Mouse (Mus musculus): ENCODE results near the gene Fam217b. TPM values are rescaled to one million over a fixed set of nuclear protein-coding genes. Genes with fewer than 3 reads are reported as not detected.

Fam217b gene
- total RNA-seq, 2 experiments from 2014 or later: 9.1 to 11.4 TPM

DNA sequence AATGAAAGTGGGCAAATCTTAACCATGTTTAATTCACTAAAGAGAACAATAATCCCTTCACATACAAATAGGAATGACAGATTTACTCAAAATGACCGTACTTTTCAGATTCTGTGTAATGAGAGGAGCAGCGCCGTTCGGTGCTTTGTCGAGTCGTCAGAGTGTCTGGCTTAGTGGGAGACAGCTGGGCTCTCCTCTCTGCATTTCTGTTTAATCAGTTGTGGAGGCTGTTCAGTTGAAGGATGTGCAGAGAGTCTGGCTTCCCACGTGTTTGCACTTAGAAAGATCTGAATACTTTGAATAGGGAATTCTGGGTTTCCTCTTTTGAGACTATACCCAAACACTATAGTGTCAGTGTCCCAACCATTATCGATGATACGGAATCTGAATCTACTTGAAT is 23.0 kb downstream of the Fam217b start:
- DNase-seq: no peak

DNA sequence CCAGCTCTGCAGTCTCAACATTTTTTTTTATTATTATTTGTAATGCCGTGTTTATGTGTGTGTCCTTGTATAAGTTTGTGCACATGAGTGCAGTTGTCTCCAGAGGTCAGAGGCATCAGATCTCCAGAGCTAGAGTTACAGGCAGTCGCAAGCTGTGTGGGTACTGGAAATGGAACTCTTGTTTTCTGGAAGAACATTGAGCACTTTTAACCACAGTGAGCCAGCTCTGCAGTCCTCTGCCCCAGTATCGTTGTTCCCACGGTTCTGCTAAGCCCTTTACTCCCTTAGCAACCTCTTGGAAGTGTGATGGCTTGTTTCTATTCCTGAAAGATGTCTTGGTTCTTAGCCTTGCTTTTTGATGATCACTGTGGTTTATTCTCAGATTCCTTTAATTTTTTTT is 35.1 kb downstream of the Fam217b start:
- DNase-seq: no peak

DNA sequence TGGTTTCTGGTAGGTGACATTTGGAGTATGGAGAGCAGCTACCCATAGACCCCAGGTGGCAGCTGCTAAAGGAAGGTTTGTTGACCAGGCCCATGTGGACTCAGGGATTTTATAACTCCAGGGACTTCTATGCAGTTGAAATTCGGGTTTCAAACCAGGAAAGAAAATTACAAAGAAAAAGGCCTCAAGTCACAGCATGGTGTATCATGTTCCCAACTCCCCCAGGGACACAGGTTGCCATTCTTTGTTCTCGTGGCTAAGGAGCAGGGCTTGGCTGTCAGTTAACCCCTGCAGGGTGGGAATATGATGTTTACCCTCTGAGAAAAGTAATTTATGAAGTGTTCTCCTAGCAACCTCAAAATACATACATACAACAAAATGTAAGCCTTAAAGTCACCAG is 35.9 kb downstream of the Fam217b start:
- DNase-seq: no peak

DNA sequence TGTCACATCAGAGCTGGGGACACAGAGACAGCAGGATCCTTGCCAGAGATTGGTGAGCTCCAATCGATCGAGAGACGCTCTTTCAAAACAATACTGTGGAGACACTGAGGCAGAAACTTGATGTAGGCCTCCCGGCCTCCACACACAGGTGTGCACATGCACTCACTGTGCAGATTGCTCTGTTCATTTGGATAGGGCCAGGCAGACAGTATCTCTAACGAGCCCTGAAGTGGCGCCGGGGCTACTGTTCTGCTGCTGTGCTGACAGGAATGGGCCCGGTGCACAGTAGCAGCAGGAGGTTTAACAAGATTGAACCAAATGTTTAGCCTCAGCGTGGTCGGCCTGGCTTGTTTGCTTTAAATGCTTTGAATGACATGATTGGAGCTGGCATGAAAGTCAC is 36.6 kb downstream of the Fam217b start:
- DNase-seq: no peak

DNA sequence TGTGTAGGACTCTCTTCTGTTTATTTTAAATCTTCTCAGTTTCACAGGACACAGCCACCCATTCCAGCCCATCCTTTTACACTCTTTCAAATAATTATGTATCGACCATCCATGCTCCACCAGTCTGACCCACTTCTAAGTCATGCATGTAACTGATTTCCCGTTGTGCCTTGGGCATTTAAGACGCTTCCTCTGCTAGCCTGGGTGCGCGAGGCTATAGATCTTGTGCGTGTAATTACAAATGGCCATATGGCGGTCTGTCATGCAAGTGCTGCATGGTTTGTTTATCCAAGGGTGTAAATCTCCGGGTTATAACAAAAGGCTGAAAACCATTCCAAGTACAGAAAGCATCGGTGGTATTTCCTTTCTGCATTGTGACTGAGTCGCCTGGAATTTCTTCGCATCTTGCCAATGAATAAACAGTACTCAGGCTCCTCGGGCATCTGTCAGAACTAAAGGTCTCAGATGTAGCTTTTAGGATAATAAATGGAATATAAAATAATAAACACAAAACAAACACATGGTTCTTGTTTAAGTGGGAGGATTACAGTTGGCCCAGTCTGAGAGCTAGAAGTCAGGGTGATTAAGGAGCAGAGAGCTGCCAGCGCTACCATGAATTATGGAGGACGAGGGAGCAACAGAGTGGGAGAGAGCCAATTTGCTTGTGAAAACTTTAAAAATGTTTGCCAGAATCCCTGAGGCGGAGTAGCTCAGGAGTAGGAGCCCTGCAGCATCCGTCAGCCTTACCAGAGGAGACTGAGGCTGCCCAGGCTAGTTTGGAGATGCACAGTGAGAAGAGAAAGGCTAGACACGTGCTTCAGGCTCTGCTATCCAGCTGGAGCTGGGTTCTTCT is 40.6 kb downstream of the Fam217b start:
- no peak for DNase-seq

DNA sequence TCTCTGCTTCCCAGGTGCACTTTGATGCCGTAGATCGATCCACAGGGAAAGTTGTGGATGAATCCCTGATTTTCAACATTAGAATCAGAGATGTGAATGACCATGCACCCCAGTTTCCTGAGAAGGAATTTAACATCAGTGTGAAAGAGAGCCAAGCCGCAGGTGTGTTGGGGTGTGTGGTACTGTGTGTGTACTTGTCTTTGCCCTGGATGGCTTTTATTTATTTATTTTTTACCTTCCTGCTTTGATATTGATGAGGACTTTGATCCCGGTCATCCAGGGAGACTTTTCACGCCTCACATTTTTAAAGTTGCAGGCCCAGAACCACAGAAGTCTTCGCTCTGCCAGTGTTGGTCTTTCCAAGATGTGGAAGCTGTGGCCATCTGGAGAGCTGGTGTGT is 43.1 kb downstream of the Fam217b start:
- no peak for DNase-seq

DNA sequence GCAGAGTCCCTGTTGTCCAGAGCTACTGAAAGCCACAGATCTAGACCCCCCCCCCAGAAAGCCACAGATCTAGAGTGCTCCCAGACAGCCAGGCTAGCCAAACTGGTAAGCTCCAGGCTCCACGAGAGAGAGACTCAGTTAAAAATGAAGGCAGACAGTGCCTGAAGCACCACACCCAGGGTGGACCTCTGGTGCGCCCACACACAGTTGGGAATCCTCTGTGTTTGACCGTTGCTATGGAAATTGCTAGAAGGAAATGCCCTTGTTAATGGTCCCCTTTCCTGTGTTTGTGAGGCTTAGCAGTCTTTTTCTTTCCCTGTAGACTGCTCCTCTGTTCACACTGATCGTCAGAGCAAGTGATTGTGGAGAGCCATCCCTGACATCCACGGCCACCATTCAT is 46.0 kb downstream of the Fam217b start:
- DNase-seq: no peak

DNA sequence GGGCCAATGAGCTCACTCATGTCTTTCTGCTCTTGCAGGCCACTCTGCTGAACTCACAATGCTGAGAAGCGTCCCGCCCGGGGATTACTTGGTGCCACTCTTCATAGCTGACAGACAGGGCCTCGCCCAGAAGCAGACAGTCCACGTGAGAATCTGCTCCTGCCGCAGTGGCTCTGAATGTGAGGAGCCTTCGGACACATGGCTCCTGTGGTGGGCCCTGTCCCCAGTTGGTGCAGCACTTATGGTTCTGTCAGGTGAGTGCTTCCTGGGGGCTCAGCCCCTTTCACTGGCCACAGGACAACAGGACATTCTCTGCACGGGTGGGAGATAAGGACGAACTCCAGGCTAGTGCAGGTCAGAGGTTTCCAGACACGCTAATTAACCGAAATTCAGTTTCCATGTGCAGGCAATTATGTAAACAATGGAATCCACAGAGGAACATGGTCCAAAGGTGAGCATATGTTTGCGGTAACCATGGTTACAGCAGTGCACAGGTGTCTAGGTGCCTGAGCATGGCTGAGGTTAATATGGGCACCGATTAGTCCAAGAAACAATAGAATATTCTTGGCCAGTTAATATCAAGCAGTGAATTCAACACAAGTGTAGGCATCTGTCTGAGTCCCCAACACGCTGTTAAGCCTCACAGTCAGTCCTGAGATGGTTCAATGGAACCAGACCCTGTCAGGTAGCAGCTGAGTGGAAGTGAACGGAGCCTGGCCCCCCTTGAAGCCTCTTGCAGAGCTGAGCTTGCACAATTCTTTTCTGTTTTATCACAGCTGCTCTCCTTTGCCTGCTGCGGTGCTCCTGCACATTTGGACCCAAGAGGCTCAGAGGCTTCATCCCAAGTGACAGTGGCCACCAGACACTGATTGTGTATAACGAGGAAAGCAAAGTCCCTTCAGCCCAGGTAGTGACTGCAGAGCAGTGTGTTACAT is 57.5 kb downstream of the Fam217b start:
- DNase-seq: no peak

DNA sequence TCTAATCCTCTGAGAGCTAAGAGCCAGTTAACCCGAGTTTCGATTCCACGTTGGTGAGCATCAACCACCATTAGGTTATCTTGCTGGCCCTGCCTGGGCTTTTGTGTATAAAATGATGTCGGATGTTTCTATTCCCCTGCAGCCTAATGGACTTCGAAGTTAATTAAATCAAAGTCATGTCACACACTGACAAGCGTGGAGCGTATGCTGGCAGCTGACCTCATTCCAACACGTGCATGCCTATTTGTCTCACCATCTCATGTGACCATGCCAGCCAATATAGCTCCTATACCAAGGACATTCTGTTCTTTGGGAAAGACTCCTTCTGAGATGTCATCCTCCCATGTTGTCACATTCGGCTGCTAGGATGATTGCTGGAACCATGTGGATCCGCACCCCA is 59.6 kb downstream of the Fam217b start:
- no peak for DNase-seq

Other genes with a start within 250 kb of the Fam217b start
- gene Sycp2, start 6.8 kb upstream of the Fam217b start, total RNA-seq (2021): 1 to 10 TPM in 1 of 2 experiments, under 1 TPM in 1; 0.67 to 1.1 TPM
- 10 to 100 TPM; 10.0 to 10.1 TPM for gene Ppp1r3d, start 52 bp upstream of the Fam217b start, total RNA-seq (2021)
- under 1 TPM in 1 of 2 experiments, not detected in 1; 0.44 TPM for gene Cdh26, start 16.0 kb downstream of the Fam217b start, total RNA-seq (2021)

Data from heart, adult 18-20 months (tissue).